Mouse (Mus musculus): ENCODE results near the gene Sema4d. TPM values are rescaled to one million over a fixed set of nuclear protein-coding genes. Genes with fewer than 3 reads are reported as not detected.
A peak's percentile ranks its signal among the peaks of the same experiment; 100 is the strongest.

Gene Sema4d
- total and polyA plus RNA-seq, 2 experiments from 2014 or later, result 11.6 to 18.2 TPM

GRCm38 (mm10) chr13:51737949-51738513 is 55.5 kb downstream of the Sema4d start:
- ATAC-seq (ENCODE audit: insufficient read depth, low read depth) (no peak), DNase-seq (ENCODE audit: low spot score) (no peak)
- no peaks in the 10 kb centered on the region for H3K9me3 ChIP-seq (replicated peaks; ENCODE audit: control insufficient read depth, low read length)
- H3K4me1 ChIP-seq (ENCODE audit: control insufficient read depth, insufficient read depth), result peaks cover 11% of the 10 kb centered on the region; the same call in 1 of the 2 replicates
- H3K4me2 ChIP-seq (ENCODE audit: low read depth, low read length), result no peak overlapping the region
- H3K27ac ChIP-seq (ENCODE audit: low read depth), result no peak overlapping the region
- no peak overlapping the region for H3K4me3 ChIP-seq (ENCODE audit: low read depth, low read length)
- WGBS, result 59% methylated on average over 6 of the region's 6 CpGs
- H3K36me3 ChIP-seq (replicated peaks; ENCODE audit: control insufficient read depth, insufficient read depth, low read length), result no peaks in the 10 kb centered on the region
- no peaks in the 10 kb centered on the region for H3K27me3 ChIP-seq (ENCODE audit: control insufficient read depth, insufficient read depth, low read length)
- no peak overlapping the region for H3K9ac ChIP-seq (replicated peaks; ENCODE audit: low read depth, low read length)
- no peak for TF ChIP-seq EP300 (IDR thresholded peaks at IDR 0.05; ENCODE audit: low read depth)
- no peak for TF ChIP-seq CTCF (IDR thresholded peaks at IDR 0.05; ENCODE audit: low read depth)

- Histone ChIP-seq H3K27ac (ENCODE audit: low read depth) (no peak overlapping the region), H3K4me2 (ENCODE audit: low read depth, low read length) (no peak overlapping the region), H3K4me1 (ENCODE audit: control insufficient read depth, insufficient read depth) (peaks cover 11% of the 10 kb centered on the region; the same call in 1 of the 2 replicates), H3K27me3 (ENCODE audit: control insufficient read depth, insufficient read depth, low read length) (no peaks in the 10 kb centered on the region), H3K9ac (replicated peaks; ENCODE audit: low read depth, low read length) (no peak overlapping the region), H3K4me3 (ENCODE audit: low read depth, low read length) (no peak overlapping the region), H3K9me3 (replicated peaks; ENCODE audit: control insufficient read depth, low read length) (no peaks in the 10 kb centered on the region), H3K36me3 (replicated peaks; ENCODE audit: control insufficient read depth, insufficient read depth, low read length) (no peaks in the 10 kb centered on the region)
- DNase-seq (ENCODE audit: low spot score), result no peak
- 51% methylated on average over 20 of the region's 20 CpGs for WGBS
- TF ChIP-seq CTCF (IDR thresholded peaks at IDR 0.05; ENCODE audit: low read depth) (no peak), EP300 (IDR thresholded peaks at IDR 0.05; ENCODE audit: low read depth) (no peak)
- ATAC-seq (ENCODE audit: insufficient read depth, low read depth), result no peak
These were observed 56.3 kb downstream of the Sema4d start for GRCm38 (mm10) chr13:51737033-51737948.

- Histone ChIP-seq H3K27me3 (ENCODE audit: control insufficient read depth, insufficient read depth, low read length) (no peaks in the 10 kb centered on the region), H3K4me1 (ENCODE audit: control insufficient read depth, insufficient read depth) (peaks cover 11% of the 10 kb centered on the region; the same call in 1 of the 2 replicates), H3K36me3 (replicated peaks; ENCODE audit: control insufficient read depth, insufficient read depth, low read length) (no peaks in the 10 kb centered on the region), H3K4me3 (ENCODE audit: low read depth, low read length) (no peak overlapping the region), H3K9me3 (replicated peaks; ENCODE audit: control insufficient read depth, low read length) (no peaks in the 10 kb centered on the region), H3K4me2 (ENCODE audit: low read depth, low read length) (no peak overlapping the region), H3K27ac (ENCODE audit: low read depth) (peak overlapping the region; percentile 56), H3K9ac (replicated peaks; ENCODE audit: low read depth, low read length) (no peak overlapping the region)
- WGBS, result 39% methylated on average over 13 of the region's 13 CpGs
- peak; percentile 53; the same call in 1 of the 2 replicates for ATAC-seq (ENCODE audit: insufficient read depth, low read depth)
- no peak for DNase-seq (ENCODE audit: low spot score)
- no peak for TF ChIP-seq CTCF (IDR thresholded peaks at IDR 0.05; ENCODE audit: low read depth)
- no peak for TF ChIP-seq EP300 (IDR thresholded peaks at IDR 0.05; ENCODE audit: low read depth)
These were observed 57.3 kb downstream of the Sema4d start for GRCm38 (mm10) chr13:51736007-51736911.

GRCm38 (mm10) chr13:51734556-51734955 is 59.0 kb downstream of the Sema4d start:
- Histone ChIP-seq H3K9ac (replicated peaks; ENCODE audit: low read depth, low read length) (no peak overlapping the region), H3K4me1 (ENCODE audit: control insufficient read depth, insufficient read depth) (peaks cover 18% of the 10 kb centered on the region; the same call in 1 of the 2 replicates), H3K27me3 (ENCODE audit: control insufficient read depth, insufficient read depth, low read length) (no peaks in the 10 kb centered on the region), H3K36me3 (replicated peaks; ENCODE audit: control insufficient read depth, insufficient read depth, low read length) (no peaks in the 10 kb centered on the region), H3K27ac (ENCODE audit: low read depth) (no peak overlapping the region), H3K9me3 (replicated peaks; ENCODE audit: control insufficient read depth, low read length) (no peaks in the 10 kb centered on the region), H3K4me3 (ENCODE audit: low read depth, low read length) (no peak overlapping the region), H3K4me2 (ENCODE audit: low read depth, low read length) (no peak overlapping the region)
- TF ChIP-seq CTCF (IDR thresholded peaks at IDR 0.05; ENCODE audit: low read depth) (no peak), EP300 (IDR thresholded peaks at IDR 0.05; ENCODE audit: low read depth) (no peak)
- DNase-seq (ENCODE audit: low spot score) (no peak), ATAC-seq (ENCODE audit: insufficient read depth, low read depth) (no peak)
- WGBS, result 96% methylated on average over 4 of the region's 4 CpGs

- H3K27me3 ChIP-seq (ENCODE audit: control insufficient read depth, insufficient read depth, low read length), result no peaks in the 10 kb centered on the region
- no peak overlapping the region for H3K4me3 ChIP-seq (ENCODE audit: low read depth, low read length)
- no peak overlapping the region for H3K4me2 ChIP-seq (ENCODE audit: low read depth, low read length)
- H3K9me3 ChIP-seq (replicated peaks; ENCODE audit: control insufficient read depth, low read length), result no peaks in the 10 kb centered on the region
- DNase-seq (ENCODE audit: low spot score) (no peak), ATAC-seq (ENCODE audit: insufficient read depth, low read depth) (no peak)
- no peaks in the 10 kb centered on the region for H3K36me3 ChIP-seq (replicated peaks; ENCODE audit: control insufficient read depth, insufficient read depth, low read length)
- 79% methylated on average over 14 of the region's 14 CpGs for WGBS
- H3K9ac ChIP-seq (replicated peaks; ENCODE audit: low read depth, low read length), result no peak overlapping the region
- TF ChIP-seq EP300 (IDR thresholded peaks at IDR 0.05; ENCODE audit: low read depth) (no peak), CTCF (IDR thresholded peaks at IDR 0.05; ENCODE audit: low read depth) (no peak)
- H3K27ac ChIP-seq (ENCODE audit: low read depth), result no peak overlapping the region
- H3K4me1 ChIP-seq (ENCODE audit: control insufficient read depth, insufficient read depth), result peaks cover 14% of the 10 kb centered on the region; the same call in 1 of the 2 replicates
These were observed 61.4 kb downstream of the Sema4d start for GRCm38 (mm10) chr13:51732097-51732664.
